Mouse (Mus musculus): ENCODE results near the gene Zfp787.

Gene Zfp787

GRCm38 (mm10) chr7:6155901-6156411 lies at the start of gene Zfp787:
Gene Zfp787, minus strand, starts transcription at chr7:6155997.
- in situ Hi-C loops (cut with MboI; ENCODE audit: unreplicated experiment in 2 of 2), result loop anchor here (10.0 to 25.0 kb wide), 6 partner anchors 129 to 1141 kb away; partner anchors contain the start of genes Zfp667 (in 2 of the 2), 4632433K11Rik (in 1 of the 2), Fiz1 (in 1 of the 2) and Gm44973 (in 1 of the 2)

GRCm38 (mm10) chr7:6204200-6204599 lies 48.4 kb upstream of the Zfp787 start:
- in situ Hi-C loops (cut with MboI; ENCODE audit: unreplicated experiment in 2 of 2), result loop anchor here in 1 of 2 experiments (25.0 kb wide), 1 partner anchor 817 kb away; no protein-coding TSS in a partner anchor

GRCm38 (mm10) chr7:6196790-6197189 lies 41.0 kb upstream of the Zfp787 start, which contains the start of gene Galp:
Gene Galp, plus strand, starts transcription at chr7:6197090.
- in situ Hi-C loops (cut with MboI; ENCODE audit: unreplicated experiment in 2 of 2), result loop anchor here (5.0 to 10.0 kb wide), 2 partner anchors 1152 to 1254 kb away; no protein-coding TSS in a partner anchor

GRCm38 (mm10) chr7:6195777-6196176 lies 40.0 kb upstream of the Zfp787 start:
- in situ Hi-C loops (cut with MboI; ENCODE audit: unreplicated experiment in 2 of 2), result loop anchor here (5.0 to 10.0 kb wide), 2 partner anchors 1151 to 1253 kb away; no protein-coding TSS in a partner anchor

- in situ Hi-C loops (cut with MboI; ENCODE audit: unreplicated experiment in 2 of 2), result loop anchor here (5.0 to 10.0 kb wide), 3 partner anchors 67 to 1252 kb away; no protein-coding TSS in a partner anchor
Measured at GRCm38 (mm10) chr7:6194129-6194528, 38.3 kb upstream of the Zfp787 start.

GRCm38 (mm10) chr7:6191376-6191775 lies 35.6 kb upstream of the Zfp787 start:
- in situ Hi-C loops (cut with MboI; ENCODE audit: unreplicated experiment in 2 of 2), result loop anchor here (5.0 to 10.0 kb wide), 3 partner anchors 64 to 1249 kb away; no protein-coding TSS in a partner anchor

DNA sequence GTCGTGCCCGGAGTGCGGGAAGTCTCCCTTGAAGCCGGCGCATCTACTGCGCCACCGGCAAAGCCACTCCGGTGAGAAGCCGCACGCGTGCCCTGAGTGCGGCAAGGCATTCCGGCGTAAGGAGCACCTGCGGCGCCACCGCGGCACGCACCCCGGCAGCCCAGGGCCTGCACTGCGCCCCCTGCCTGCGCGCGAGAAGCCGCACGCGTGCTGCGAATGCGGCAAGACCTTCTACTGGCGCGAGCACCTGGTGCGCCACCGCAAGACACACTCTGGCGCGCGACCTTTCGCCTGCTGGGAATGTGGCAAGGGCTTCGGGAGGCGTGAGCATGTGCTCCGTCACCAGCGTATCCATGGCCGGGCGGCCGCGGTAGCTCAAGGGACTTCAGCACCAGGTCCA lies 33.7 kb upstream of the Zfp787 start:
- in situ Hi-C loops (cut with MboI; ENCODE audit: unreplicated experiment in 2 of 2), result no loop called here

GRCm38 (mm10) chr7:6186756-6187155 lies 31.0 kb upstream of the Zfp787 start:
- in situ Hi-C loops (cut with MboI; ENCODE audit: unreplicated experiment in 2 of 2), result no loop called here

DNA sequence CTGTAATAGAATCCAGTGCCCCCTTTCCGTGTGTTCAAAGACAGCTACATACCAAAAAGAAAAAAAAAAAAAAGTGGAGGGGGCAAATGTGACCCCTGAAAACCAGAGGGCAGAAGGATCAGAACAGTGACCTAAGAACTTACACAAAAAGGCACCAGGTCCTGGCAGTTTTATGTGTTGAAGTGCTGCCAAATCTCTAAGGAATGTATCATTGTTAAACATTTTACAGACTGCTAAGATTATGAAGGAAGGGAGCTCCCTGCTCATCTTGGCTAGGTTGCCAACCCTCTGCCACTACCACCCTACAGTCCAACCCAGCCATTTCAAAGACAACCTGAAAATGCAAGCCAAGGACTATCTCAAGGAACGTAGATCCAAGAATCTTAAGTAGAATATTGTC lies 30.4 kb upstream of the Zfp787 start:
- in situ Hi-C loops (cut with MboI; ENCODE audit: unreplicated experiment in 2 of 2), result no loop called here

GRCm38 (mm10) chr7:6185391-6185790 lies 29.6 kb upstream of the Zfp787 start:
- in situ Hi-C loops (cut with MboI; ENCODE audit: unreplicated experiment in 2 of 2), result no loop called here

GRCm38 (mm10) chr7:6184521-6184920 lies 28.7 kb upstream of the Zfp787 start:
- in situ Hi-C loops (cut with MboI; ENCODE audit: unreplicated experiment in 2 of 2), result no loop called here

DNA sequence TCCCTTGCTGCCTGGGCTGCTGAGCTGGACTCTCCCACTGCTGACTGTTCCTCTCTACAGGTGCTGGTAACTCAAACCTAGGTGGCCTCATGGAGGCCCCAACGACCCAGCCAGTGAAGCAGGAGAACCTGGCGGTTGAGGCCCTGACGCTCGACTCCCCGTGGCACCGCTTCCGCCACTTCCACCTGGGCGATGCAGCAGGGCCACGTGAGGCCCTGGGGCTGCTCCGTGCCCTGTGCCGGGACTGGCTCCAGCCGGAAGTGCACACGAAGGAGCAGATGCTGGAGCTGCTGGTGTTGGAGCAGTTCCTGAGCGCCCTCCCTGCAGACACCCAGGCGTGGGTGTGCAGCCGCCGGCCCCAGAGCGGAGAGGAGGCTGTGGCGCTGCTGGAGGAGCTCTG lies 28.0 kb upstream of the Zfp787 start:
- in situ Hi-C loops (cut with MboI; ENCODE audit: unreplicated experiment in 2 of 2), result no loop called here

DNA sequence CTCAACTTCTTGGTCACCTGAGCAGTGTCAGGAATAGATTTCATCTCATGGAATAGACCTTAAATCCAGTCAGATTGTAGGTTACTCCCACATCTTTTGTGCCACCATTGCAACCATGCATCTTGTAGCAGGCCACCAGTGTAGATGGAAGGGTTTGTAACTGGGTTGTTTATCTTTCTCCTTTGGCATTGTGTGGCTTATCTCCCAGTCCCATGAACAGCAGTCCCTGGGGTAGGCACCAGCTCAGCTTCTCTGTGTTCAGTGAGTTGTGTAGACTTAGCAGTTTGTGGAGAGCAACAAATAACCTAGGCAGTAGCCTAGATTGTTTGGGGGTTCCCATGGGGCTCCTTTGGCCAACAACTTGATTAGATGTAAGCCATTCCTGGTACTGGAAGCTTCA lies 27.1 kb upstream of the Zfp787 start:
- in situ Hi-C loops (cut with MboI; ENCODE audit: unreplicated experiment in 2 of 2), result no loop called here

GRCm38 (mm10) chr7:6179013-6179412 lies 23.2 kb upstream of the Zfp787 start:
- in situ Hi-C loops (cut with MboI; ENCODE audit: unreplicated experiment in 2 of 2), result loop anchor here in 1 of 2 experiments (10.0 kb wide), 1 partner anchor 1384 kb away; the partner anchor contains the start of gene Rpl28

- in situ Hi-C loops (cut with MboI; ENCODE audit: unreplicated experiment in 2 of 2), result loop anchor here (10.0 to 25.0 kb wide), 2 partner anchors 1113 to 1380 kb away; partner anchors contain the start of genes Gm45844 (in 1 of the 2) and Rpl28 (in 1 of the 2)
Measured at GRCm38 (mm10) chr7:6174365-6174987, 18.7 kb upstream of the Zfp787 start.

DNA sequence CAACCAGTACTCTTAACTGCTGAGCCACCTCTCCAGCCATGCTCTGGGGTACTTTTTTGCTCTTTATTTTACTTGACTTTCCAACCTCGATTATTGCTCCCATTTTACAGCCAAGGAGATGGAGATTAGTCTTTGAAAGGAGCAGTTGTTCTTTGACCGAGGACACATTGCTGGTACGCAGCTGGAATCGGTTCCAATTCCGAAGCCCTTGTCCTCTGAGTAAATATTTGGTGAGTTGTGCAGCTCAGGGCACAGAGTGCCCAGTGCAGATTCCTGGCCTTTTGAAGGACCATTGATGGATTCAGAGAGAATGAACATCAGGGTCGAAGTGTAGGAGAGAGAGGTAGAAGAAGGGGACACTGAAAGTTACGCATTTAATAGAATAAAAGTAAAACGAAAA lies 18.1 kb upstream of the Zfp787 start:
- in situ Hi-C loops (cut with MboI; ENCODE audit: unreplicated experiment in 2 of 2), result loop anchor here (10.0 to 25.0 kb wide), 2 partner anchors 1113 to 1379 kb away; partner anchors contain the start of genes Gm45844 (in 1 of the 2) and Rpl28 (in 1 of the 2)

GRCm38 (mm10) chr7:6172674-6173244 lies 17.0 kb upstream of the Zfp787 start:
- in situ Hi-C loops (cut with MboI; ENCODE audit: unreplicated experiment in 2 of 2), result loop anchor here (10.0 to 25.0 kb wide), 2 partner anchors 1115 to 1378 kb away; partner anchors contain the start of genes Gm45844 (in 1 of the 2) and Rpl28 (in 1 of the 2)

DNA sequence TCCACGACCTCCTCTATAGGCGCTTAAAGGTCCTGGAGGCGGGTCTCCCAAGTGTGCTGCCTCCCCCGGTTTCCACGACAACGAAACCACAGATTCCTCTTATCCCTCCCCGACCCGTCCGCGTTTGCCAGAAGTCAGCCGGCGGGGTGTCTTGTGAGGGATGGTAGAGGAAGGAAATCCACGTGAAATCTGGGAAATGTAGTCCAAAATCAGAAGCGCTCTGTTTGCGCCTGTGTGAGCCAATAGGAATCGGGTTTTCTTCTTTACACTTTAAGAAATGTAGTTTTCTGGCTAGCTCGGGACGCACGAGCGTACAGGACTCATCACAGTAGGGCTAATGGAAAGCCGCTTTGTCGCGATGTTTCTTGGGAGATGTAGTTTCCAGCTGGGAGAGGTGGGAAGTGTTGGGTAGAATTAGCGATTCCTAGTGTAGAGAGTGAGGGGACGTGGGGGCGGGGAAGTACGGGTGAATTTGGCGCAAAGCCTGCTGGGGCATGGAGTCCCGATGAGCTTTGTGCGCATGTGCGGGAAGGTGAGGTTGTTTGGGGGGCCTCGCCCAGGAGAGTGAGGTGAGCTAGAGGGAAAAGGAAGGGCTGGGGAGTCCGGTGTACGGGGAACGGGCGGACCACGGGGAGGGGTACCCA lies 16.3 kb upstream of the Zfp787 start, which contains the start of gene Zfp444:
TSS of gene Zfp444 (plus strand) at position 221 of the 644 bp plus-strand sequence.
- in situ Hi-C loops (cut with MboI; ENCODE audit: unreplicated experiment in 2 of 2), result loop anchor here (10.0 to 25.0 kb wide), 2 partner anchors 1115 to 1377 kb away; partner anchors contain the start of genes Gm45844 (in 1 of the 2) and Rpl28 (in 1 of the 2)

GRCm38 (mm10) chr7:6171444-6172005 lies 15.7 kb upstream of the Zfp787 start:
- in situ Hi-C loops (cut with MboI; ENCODE audit: unreplicated experiment in 2 of 2), result loop anchor here (10.0 to 25.0 kb wide), 2 partner anchors 1116 to 1377 kb away; partner anchors contain the start of genes Gm45844 (in 1 of the 2) and Rpl28 (in 1 of the 2)

- in situ Hi-C loops (cut with MboI; ENCODE audit: unreplicated experiment in 2 of 2), result loop anchor here (10.0 to 25.0 kb wide), 2 partner anchors 1116 to 1376 kb away; partner anchors contain the start of genes Gm45844 (in 1 of the 2) and Rpl28 (in 1 of the 2)
Measured at GRCm38 (mm10) chr7:6170871-6171270, 15.1 kb upstream of the Zfp787 start.
